Mouse (Mus musculus): Measurements from ENCODE around the gene Tmem234.

- TF ChIP-seq CTCF (IDR thresholded peaks at IDR 0.05; ENCODE audit: low read depth, low read length) = no peak
- no peak for TF ChIP-seq TAL1 (conservative IDR thresholded peaks at IDR 0.05; ENCODE audit: low read depth, low read length)
- TF ChIP-seq GATA1 (IDR thresholded peaks at IDR 0.05; ENCODE audit: borderline replicate concordance, low read length) = no peak
- no peak for TF ChIP-seq GATA2 (IDR thresholded peaks at IDR 0.05; ENCODE audit: borderline replicate concordance, low read depth, low read length)
- TF ChIP-seq POLR2AphosphoS5 (IDR thresholded peaks at IDR 0.05; ENCODE audit: insufficient replicate concordance, low read depth, low read length) = no peak
Measured at GRCm38 (mm10) chr4:129639221-129639620, 38.8 kb downstream of the Tmem234 start.

All from G1E (cell line).